Mouse (Mus musculus) kidney, postnatal 25 days (tissue): ENCODE measurements at regions not wholly inside any gene's neighbourhood (a gene's known extent, or its start where the extent isn't known, plus 50 kb on each side); places are given as distances from the start of the nearest gene placed in this dataset.
"Not testable (repeated sequence)": the region's sequence is repeated elsewhere in the genome, so short reads cannot be mapped to it uniquely, and the experiment has no call there.

ENCODE experiments used
- DNase-seq, 2 experiments: peaks; one replicate each; pipeline ENCODE4 v3.0.0; 2021; ENCODE audit warnings: mixed read lengths in 2 of 2

DNA sequence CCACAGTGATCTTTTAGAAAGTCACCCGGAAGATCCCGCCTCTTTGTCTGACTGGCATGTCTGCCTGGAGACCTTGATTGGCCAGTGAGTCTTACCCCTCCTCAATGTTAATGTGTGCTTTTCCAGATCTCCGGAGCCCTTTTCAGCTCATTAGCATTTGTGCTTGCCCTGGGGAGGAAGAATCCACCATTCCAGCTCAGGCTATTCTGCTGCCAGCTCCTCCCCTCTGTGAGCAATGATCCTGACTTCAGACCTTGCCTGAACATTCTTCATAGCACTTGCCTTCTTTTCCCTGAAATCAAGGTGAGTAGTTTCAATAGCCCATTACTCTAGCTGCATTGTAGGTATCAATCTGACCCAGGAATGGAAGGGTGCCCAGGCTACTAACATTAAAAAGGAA is 102.2 kb upstream of the Gm10767 start:
- DNase-seq: not testable (repeated sequence)

DNA sequence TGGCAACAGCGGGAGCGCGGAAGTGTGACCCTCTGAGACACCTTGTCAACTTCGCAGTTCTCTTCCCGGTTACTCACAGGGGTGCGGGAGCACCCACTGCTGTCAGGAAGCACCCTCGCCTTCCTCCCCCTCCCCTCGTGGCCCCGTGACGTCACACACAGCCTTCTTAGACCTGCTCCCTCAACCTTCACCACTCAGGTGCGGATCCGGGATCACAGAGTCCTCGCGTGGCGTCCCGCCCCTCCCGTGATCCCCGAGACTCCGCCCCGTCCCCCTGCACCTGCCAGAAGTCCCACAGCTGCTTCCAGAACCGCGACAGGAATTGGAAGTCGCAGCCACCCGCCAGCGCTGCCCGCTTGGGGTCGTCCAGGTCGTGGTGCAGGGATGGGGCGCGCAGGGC is 97.1 kb upstream of the Gm10767 start:
- peak in 1 of 2 experiments; percentile 35 for DNase-seq
